Mouse (Mus musculus) hindbrain, embryonic 12.5 days (tissue): ENCODE data around the gene Scn4a. TPM values are rescaled to one million over a fixed set of nuclear protein-coding genes. Genes with fewer than 3 reads are reported as not detected.

Experiments used
- ATAC-seq: fragments of 200-750 bp; cut with Nextera tagmentation; 2 replicates; pipeline ENCODE4 v1.8.0; 2017; ENCODE audit warnings: moderate TSS enrichment; ENCODE audit not compliant: low FRiP score
- H3K27ac ChIP-seq: fragments of 300-500 bp; sonication (generic); 2 replicates; pipeline ENCODE4 v1.5.1; 2016; ENCODE audit warnings: mild to moderate bottlenecking
- H3K27me3 ChIP-seq: fragments of 300-500 bp; sonication (generic); 2 replicates; pipeline ENCODE4 v1.6.1; 2016; ENCODE audit warnings: mild to moderate bottlenecking
- H3K36me3 ChIP-seq: fragments of 300-500 bp; sonication (generic); 2 replicates; pipeline ENCODE4 v1.6.1; 2016; ENCODE audit warnings: mild to moderate bottlenecking
- H3K4me1 ChIP-seq: fragments of 300-500 bp; sonication (generic); 2 replicates; pipeline ENCODE4 v1.6.1; 2016
- H3K4me2 ChIP-seq: fragments of 300-500 bp; sonication (generic); replicated peaks from 2 replicates; pipeline ENCODE4 v1.6.1; 2016; ENCODE audit warnings: mild to moderate bottlenecking
- H3K4me3 ChIP-seq: fragments of 300-500 bp; sonication (generic); 2 replicates; pipeline ENCODE4 v1.5.1; 2016; ENCODE audit warnings: mild to moderate bottlenecking
- H3K9ac ChIP-seq: fragments of 300-500 bp; sonication (generic); 2 replicates; pipeline ENCODE4 v1.6.1; 2016; ENCODE audit warnings: mild to moderate bottlenecking, moderate library complexity
- H3K9me3 ChIP-seq: fragments of 300-500 bp; sonication (generic); replicated peaks from 2 replicates; pipeline ENCODE4 v1.6.1; 2016; ENCODE audit warnings: mild to moderate bottlenecking
- WGBS: fragments of 180-500 bp; shearing (Covaris S2); methylation state at CpG from one replicate; pipeline ENCODE4 v1.1.7; 2016; 5-methylcytosine and 5-hydroxymethylcytosine counted together
- polyA plus RNA-seq: library from polyadenylated mRNA; unstranded; fragments of >200 nt; fragmentation: Nextera tagmentation; extraction: Ambion mirVana; gene quantifications from 2 replicates; pipeline ENCODE4 v1.2.1, GENCODE M21; 2016

The Scn4a gene
- polyA plus RNA-seq, 1 experiment from 2014 or later, result not detected

- H3K4me2 ChIP-seq, result no peak overlapping the region
- no peaks in the 10 kb centered on the region; the same call in 1 of the 2 replicates for H3K9me3 ChIP-seq
- H3K9ac ChIP-seq, result no peak overlapping the region
- no peak for ATAC-seq
- H3K36me3 ChIP-seq, result no peaks in the 10 kb centered on the region
- H3K4me3 ChIP-seq, result no peak overlapping the region
- 73% methylated on average over 6 of the region's 6 CpGs for WGBS
- H3K27me3 ChIP-seq, result no peaks in the 10 kb centered on the region
- H3K27ac ChIP-seq, result no peak overlapping the region
- H3K4me1 ChIP-seq, result 0 out of 2 replicates have a peak, but pooled peaks cover 5% of the 10 kb centered on the region
These were observed 24.0 kb downstream of the Scn4a start for GRCm38 (mm10) chr11:106329128-106329527.

DNA sequence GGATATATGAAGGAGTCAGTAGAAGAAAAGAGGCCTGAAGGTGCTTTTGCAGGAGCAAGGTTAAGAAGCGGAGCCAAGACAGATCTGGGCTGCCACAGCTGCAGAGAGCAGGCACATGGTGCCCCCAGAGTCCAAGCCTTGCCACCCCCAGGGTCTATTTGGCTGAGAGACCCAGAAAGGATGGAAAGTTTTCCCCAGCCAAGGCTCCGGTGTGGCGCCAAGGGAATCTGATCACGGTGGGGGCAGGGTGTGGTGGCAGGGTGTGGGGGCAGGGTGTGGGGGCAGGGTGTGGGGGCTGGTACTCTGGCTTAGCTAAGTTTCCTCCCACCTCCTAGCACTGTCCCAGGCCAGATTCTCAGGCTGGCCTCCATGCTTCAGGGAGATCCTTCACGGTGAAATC, 24.6 kb downstream of the Scn4a start:
- Histone ChIP-seq H3K9me3 (no peaks in the 10 kb centered on the region; the same call in 1 of the 2 replicates), H3K4me2 (no peak overlapping the region), H3K4me3 (no peak overlapping the region), H3K4me1 (0 out of 2 replicates have a peak, but pooled peaks cover 5% of the 10 kb centered on the region), H3K36me3 (no peaks in the 10 kb centered on the region), H3K9ac (no peak overlapping the region), H3K27me3 (no peaks in the 10 kb centered on the region), H3K27ac (no peak overlapping the region)
- WGBS, result 76% methylated on average over 4 of the region's 5 CpGs
- ATAC-seq, result no peak

GRCm38 (mm10) chr11:106326475-106326874, 26.6 kb downstream of the Scn4a start:
- 90% methylated on average over 8 of the region's 8 CpGs for WGBS
- Histone ChIP-seq H3K27ac (no peak overlapping the region), H3K36me3 (no peaks in the 10 kb centered on the region), H3K9me3 (no peaks in the 10 kb centered on the region; the same call in 1 of the 2 replicates), H3K4me3 (no peak overlapping the region), H3K9ac (no peak overlapping the region), H3K4me2 (no peak overlapping the region), H3K4me1 (no peaks in the 10 kb centered on the region), H3K27me3 (no peaks in the 10 kb centered on the region)
- ATAC-seq, result no peak

DNA sequence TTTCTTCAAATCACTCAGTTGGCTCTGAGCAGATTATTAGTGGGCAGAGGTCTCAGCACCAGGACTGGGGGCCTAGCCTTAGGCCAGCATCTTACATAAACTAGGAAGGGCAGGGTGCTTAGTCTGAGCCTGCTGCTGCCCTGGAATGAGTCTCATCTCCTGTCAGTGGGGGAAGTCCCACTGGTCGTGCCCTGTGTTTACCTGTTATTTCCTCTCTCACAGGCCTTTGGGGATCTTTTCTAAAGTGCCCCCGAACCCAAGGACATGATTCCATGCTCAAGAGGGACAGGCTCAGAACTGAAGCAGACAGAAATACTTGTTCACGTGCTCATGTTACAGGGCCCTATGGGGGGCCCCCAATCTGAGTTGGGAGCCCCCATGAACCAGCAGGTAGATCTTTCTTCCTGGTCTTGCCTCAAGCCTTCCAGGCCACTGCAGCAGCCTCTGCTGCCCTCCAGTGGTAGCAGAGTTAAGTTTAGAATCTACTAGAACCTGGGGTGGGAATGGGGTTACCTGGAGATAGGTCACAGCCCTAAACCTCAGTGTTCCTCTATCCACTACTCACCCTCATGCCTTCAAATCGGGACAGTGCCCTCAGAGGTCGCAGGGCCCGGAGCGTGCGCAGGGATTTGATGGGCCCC, 27.4 kb downstream of the Scn4a start:
- Histone ChIP-seq H3K9me3 (no peaks in the 10 kb centered on the region; the same call in 1 of the 2 replicates), H3K4me3 (no peak overlapping the region), H3K4me1 (no peaks in the 10 kb centered on the region), H3K36me3 (no peaks in the 10 kb centered on the region), H3K27ac (no peak overlapping the region), H3K4me2 (no peak overlapping the region), H3K9ac (no peak overlapping the region), H3K27me3 (no peaks in the 10 kb centered on the region)
- WGBS, result 72% methylated on average over 8 of the region's 8 CpGs
- no peak for ATAC-seq

DNA sequence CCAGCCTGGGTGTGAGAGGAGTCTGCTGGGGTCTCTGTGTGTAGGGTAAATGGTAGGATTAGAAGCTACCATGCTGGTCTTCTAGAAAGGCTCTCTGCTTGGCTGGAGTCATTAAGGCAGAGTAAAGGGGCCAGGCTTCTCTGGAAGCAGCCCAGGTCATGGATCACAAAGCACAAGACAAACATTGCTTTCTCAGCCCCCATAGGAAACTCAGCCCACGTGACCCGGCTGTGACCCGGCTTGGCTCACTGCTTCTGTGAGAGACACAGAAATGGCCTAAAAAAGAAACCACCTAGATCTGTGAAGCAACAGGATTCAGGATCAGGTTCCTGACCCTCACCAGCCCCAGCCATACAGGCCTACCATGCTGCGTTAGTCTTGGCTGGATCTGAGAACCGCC, 28.2 kb downstream of the Scn4a start:
- no peak for ATAC-seq
- Histone ChIP-seq H3K27ac (no peak overlapping the region), H3K9me3 (no peaks in the 10 kb centered on the region), H3K36me3 (no peaks in the 10 kb centered on the region), H3K4me2 (no peak overlapping the region), H3K4me1 (no peaks in the 10 kb centered on the region), H3K27me3 (no peaks in the 10 kb centered on the region), H3K9ac (no peak overlapping the region; the same call in 1 of the 2 replicates), H3K4me3 (no peak overlapping the region)
- 71% methylated on average over 5 of the region's 5 CpGs for WGBS

DNA sequence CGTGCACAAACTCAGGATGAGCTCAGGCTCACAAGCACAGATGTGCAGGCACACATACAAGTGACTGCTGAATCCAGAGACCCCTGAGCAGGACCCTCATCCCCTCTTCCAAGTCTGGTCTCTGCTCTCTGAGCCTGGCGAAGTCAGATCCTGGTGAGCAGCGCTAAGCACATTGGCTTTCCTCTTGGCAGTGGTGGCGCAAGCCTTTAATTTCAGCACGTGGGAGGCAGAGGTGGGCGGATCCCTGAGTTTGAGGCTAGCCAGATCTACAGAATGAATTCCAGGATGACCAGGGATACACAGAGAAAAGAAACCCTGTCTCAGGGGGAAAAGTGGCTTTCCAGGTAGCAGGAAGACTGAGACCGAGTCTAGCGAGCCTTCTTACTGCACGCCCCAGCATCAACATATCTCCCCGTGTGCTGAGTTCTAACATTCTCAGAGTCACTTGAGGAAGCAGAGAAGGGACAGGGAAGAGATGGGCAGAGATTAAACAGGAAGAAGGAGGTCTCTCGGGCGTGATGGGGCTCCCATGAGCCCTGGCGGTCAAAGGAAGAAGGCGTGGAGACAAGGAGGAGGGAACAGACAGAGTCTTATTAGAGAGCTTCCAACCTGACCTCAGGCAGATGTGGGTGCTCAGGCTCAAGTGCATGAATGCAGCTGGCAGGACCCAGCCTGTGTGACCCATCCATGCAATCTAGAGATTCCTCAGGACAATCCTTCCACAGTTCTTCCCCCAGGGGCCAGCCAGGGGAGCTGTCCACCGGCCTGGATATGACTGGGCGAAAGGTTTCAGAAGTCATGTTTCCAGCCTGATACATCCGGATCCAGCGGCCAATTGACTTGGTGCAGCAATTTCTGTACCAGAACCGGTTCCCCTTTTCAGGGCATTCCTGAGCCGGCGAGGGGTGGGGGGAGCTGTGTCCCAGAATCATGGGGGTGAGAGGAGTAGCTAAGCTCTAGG, 34.4 kb downstream of the Scn4a start:
- WGBS, result 73% methylated on average over 21 of the region's 21 CpGs
- H3K9me3 ChIP-seq, result no peaks in the 10 kb centered on the region
- ATAC-seq, result no peak
- no peak overlapping the region for H3K9ac ChIP-seq
- H3K36me3 ChIP-seq, result no peaks in the 10 kb centered on the region
- no peak overlapping the region for H3K27ac ChIP-seq
- H3K27me3 ChIP-seq, result no peaks in the 10 kb centered on the region
- H3K4me1 ChIP-seq, result 0 out of 2 replicates have a peak, but pooled peaks cover 9% of the 10 kb centered on the region
- H3K4me2 ChIP-seq, result no peak overlapping the region
- H3K4me3 ChIP-seq, result no peak overlapping the region

DNA sequence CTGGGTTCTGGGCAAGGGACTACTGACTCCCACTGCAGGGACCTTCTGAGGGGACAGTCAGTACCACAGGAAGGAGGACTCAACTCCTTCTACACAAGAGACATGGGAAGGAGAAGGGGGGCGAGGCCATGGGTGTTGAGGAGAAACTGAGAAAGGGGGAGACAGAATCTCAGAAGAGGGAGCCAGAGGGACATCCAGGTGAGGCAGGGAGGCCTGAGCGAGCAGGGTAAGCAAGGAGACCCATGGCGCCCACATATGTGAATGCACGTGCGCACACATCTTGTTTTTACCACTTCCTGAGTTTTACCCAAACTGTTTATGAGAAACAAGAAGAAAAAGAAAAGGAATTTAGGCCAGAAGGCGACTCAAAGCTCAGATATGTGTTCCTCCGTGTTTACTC, 35.3 kb downstream of the Scn4a start:
- Histone ChIP-seq H3K9me3 (no peaks in the 10 kb centered on the region), H3K4me3 (no peak overlapping the region), H3K27ac (no peak overlapping the region), H3K9ac (no peak overlapping the region), H3K4me1 (0 out of 2 replicates have a peak, but pooled peaks cover 12% of the 10 kb centered on the region), H3K27me3 (no peaks in the 10 kb centered on the region), H3K4me2 (no peak overlapping the region), H3K36me3 (no peaks in the 10 kb centered on the region)
- ATAC-seq, result no peak
- WGBS, result 84% methylated on average over 7 of the region's 7 CpGs

- Histone ChIP-seq H3K4me3 (no peak overlapping the region), H3K4me1 (0 out of 2 replicates have a peak, but pooled peaks cover 12% of the 10 kb centered on the region), H3K4me2 (no peak overlapping the region), H3K9ac (no peak overlapping the region), H3K27me3 (no peaks in the 10 kb centered on the region), H3K36me3 (no peaks in the 10 kb centered on the region), H3K9me3 (no peaks in the 10 kb centered on the region), H3K27ac (no peak overlapping the region)
- WGBS, result 72% methylated on average over 1 of the region's 1 CpGs
- no peak for ATAC-seq
These were observed 36.7 kb downstream of the Scn4a start for GRCm38 (mm10) chr11:106316416-106316815.

- Histone ChIP-seq H3K4me1 (0 out of 2 replicates have a peak, but pooled peaks cover 12% of the 10 kb centered on the region), H3K9ac (no peak within 1 kb of the TSS), H3K27me3 (no peaks in the 10 kb centered on the region), H3K4me2 (no peak within 1 kb of the TSS), H3K9me3 (no peaks in the 10 kb centered on the region), H3K4me3 (no peak within 1 kb of the TSS), H3K36me3 (no peaks in the 10 kb centered on the region), H3K27ac (no peak within 1 kb of the TSS)
- WGBS, result 64% methylated on average over 9 of the region's 9 CpGs
- ATAC-seq, result no peak
These were observed 38.7 kb downstream of the Scn4a start, which contains the start of gene Cd79b for GRCm38 (mm10) chr11:106314333-106314812. Cd79b (minus strand) TSS chr11:106314762.

- no peaks in the 10 kb centered on the region for H3K36me3 ChIP-seq
- WGBS, result 64% methylated on average over 5 of the region's 5 CpGs
- no peaks in the 10 kb centered on the region for H3K9me3 ChIP-seq
- no peak for ATAC-seq
- H3K27ac ChIP-seq, result no peak overlapping the region
- no peak overlapping the region for H3K9ac ChIP-seq
- no peak overlapping the region for H3K4me2 ChIP-seq
- 0 out of 2 replicates have a peak, but pooled peaks cover 10% of the 10 kb centered on the region for H3K4me1 ChIP-seq
- H3K27me3 ChIP-seq, result no peaks in the 10 kb centered on the region
- no peak overlapping the region for H3K4me3 ChIP-seq
These were observed 39.6 kb downstream of the Scn4a start for GRCm38 (mm10) chr11:106313533-106313932.

- Histone ChIP-seq H3K4me2 (no peak overlapping the region), H3K9ac (no peak overlapping the region), H3K4me1 (0 out of 2 replicates have a peak, but pooled peaks cover 8% of the 10 kb centered on the region), H3K36me3 (no peaks in the 10 kb centered on the region), H3K27ac (no peak overlapping the region), H3K4me3 (no peak overlapping the region), H3K9me3 (no peaks in the 10 kb centered on the region), H3K27me3 (no peaks in the 10 kb centered on the region)
- 68% methylated on average over 5 of the region's 5 CpGs for WGBS
- ATAC-seq, result no peak
These were observed 43.0 kb downstream of the Scn4a start for GRCm38 (mm10) chr11:106310123-106310522.

- Histone ChIP-seq H3K36me3 (no peaks in the 10 kb centered on the region), H3K4me1 (no peaks in the 10 kb centered on the region), H3K27me3 (no peaks in the 10 kb centered on the region), H3K9me3 (no peaks in the 10 kb centered on the region), H3K27ac (no peak overlapping the region), H3K9ac (no peak overlapping the region), H3K4me2 (no peak overlapping the region), H3K4me3 (no peak overlapping the region)
- WGBS, result 85% methylated on average over 11 of the region's 11 CpGs
- no peak for ATAC-seq
These were observed 44.9 kb downstream of the Scn4a start for GRCm38 (mm10) chr11:106308162-106308561.
